Mouse (Mus musculus) frontal cortex, postnatal 36 days (tissue): ENCODE results near the gene Lpcat2.

Experiments
- DNase-seq, 2 experiments: peaks; one replicate each; pipeline ENCODE4 v3.0.0; 2022; ENCODE audit warnings: low spot score in 2 of 2

The Lpcat2 gene

DNA sequence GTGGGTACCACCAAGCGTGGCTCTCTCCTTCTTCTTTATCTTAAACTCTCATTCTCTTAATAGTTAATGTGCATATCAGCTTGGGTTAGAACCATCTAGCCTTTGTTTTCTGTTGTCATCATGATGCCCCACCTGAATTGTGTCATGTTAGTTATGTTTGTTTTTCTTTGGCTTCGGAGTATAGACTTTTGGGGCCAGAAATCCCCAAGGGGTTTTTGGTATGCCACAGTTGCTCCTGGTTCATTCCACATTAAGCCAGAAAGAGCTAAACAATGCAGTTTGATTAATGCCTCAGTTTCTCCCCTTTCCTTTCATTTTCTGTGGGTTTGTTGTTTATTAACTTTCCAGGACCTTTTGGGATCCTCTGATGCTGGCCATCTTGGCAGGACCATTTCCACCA is 53.3 kb downstream of the Lpcat2 start:
- DNase-seq: no peak

- DNase-seq: no peak
Measured at GRCm38 (mm10) chr8:92911477-92911876, 56.3 kb downstream of the Lpcat2 start.

DNA sequence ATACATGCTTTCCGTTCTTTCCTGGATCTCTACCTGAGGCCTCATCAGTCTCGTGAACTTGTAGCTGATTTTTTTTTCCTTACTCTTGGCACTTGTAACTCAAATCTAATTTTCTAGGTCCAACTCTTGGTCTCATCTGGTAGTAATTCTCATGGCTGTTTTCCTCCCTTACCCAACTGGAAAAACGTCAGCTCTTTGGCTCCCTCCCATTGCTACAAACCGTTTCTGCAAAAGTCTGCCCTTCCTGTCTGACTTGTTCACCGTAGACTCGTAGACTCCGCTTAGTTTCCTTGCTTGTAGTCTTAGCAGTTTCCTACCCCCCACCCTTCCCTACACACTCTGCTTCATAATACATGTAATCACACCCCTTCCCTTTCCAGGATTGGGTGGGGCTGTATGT is 58.3 kb downstream of the Lpcat2 start:
- no peak for DNase-seq

GRCm38 (mm10) chr8:92916082-92916481 is 60.9 kb downstream of the Lpcat2 start:
- DNase-seq: no peak

DNA sequence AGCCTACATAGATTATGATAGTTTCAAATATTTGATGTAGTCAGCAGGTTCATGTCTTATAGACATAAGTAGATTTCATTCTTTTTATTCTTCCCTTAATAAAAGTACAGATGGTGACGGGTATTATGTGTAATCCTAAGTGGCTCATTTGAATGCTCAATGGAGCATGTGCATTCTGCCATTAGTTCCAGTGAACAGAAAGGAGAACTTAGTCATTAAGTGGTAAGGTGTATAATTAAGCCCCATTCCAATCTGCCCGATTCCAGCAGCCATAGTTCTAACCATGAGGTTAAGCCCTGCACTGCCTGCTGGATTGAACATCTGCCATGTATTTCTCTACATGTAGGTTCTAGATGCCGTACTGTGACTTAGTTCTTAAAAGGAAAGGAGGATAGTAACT is 66.6 kb downstream of the Lpcat2 start:
- DNase-seq: no peak

- DNase-seq: no peak
Measured at GRCm38 (mm10) chr8:92928986-92929385, 73.8 kb downstream of the Lpcat2 start.

- DNase-seq: no peak
Measured at GRCm38 (mm10) chr8:92938056-92938455, 82.9 kb downstream of the Lpcat2 start.

DNA sequence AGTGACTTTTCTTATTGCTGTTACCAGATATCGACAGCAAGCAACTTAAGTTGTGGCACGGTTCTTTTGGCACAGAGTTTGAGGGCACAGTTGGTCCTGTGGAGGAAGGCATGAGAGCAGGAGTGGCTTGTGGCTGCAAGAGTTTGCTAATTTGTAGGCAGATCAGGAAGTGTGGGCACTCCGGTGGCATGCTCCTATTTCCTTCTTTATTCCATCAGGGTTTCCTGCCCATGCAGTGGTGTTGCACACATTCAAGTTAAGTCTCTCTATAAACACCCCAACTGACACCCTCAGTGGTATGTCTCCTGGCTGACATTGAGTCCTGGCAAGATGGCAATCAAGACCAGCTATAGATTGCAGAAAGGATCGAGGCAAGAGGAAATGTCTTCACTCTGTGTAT is 93.9 kb downstream of the Lpcat2 start:
- no peak for DNase-seq

DNA sequence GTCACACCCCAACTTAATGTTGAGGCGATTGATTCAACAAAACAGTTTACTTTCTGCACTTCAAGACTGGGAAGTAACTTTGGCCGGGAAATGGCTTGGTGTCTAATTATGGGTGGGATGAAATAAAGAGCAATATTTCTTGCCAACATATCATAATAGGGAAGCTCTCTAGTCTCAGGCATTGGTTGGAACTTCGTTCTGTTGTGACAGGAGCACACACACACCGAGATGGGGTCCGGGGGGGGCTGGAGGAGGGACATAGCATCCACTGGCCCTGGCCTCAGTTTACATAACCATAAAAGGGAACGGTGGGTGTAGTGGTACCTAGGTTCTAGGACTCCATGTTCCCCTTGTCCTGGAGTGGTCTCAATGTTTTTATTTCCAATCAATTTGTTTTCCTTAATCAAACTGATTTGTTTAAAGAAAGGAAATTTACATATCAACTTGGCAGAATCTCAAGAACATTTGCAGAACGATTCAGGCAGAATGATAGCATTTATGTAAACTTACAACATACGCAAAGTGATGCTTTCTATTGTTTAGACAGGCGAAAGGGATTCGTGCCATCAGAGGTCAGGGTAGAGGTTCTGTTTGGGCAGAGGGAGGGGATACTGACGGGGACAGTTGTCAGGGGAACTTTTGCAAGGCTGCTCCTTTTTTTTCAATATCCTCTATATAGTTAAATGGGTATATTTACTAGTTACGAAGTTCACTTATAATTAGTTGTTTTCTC is 95.7 kb downstream of the Lpcat2 start:
- no peak for DNase-seq

- no peak for DNase-seq
Measured at GRCm38 (mm10) chr8:92954044-92954443, 98.9 kb downstream of the Lpcat2 start.

DNA sequence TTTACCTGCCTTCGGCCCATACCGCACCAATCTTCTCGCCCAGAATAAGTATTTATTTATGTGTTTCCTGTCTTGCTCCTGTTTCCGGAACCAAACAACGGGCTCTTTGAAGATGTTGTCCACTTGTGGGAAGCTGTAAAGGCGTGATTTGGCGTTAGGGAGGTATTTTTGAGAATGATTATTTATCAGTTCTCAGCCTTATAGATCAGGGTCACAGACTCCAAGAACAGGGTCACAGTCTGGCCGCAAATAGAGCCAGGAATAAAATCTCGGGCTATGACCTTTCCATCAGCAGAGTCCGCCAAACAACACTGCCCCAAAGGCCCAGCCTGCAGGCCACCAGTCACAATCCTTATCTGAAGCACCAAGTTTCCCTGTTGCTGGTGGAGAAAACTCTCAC is 104.6 kb downstream of the Lpcat2 start, which contains the start of gene Slc6a2:
Slc6a2 (plus strand) TSS at position 301 of the 400 bp plus-strand sequence.
- DNase-seq: no peak

- DNase-seq: no peak
Measured at GRCm38 (mm10) chr8:92960451-92960911, 105.3 kb downstream of the Lpcat2 start.

DNA sequence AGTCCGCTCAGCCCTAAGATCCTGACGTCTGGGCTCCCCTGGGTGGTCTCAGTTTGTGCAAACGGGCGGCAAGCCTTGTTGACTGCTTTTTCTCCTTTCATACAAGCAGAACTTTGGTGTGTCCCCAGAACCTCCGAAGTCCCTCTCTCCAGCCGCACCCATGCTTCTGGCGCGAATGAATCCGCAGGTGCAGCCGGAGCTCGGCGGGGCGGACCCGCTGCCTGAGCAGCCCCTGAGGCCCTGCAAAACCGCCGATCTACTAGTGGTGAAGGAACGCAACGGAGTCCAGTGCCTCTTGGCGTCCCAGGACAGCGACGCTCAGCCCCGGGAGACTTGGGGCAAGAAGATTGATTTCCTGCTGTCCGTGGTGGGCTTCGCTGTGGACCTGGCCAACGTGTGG is 105.9 kb downstream of the Lpcat2 start:
- no peak for DNase-seq

GRCm38 (mm10) chr8:92964556-92964955 is 109.4 kb downstream of the Lpcat2 start:
- no peak for DNase-seq
